17 mouse cellular contexts compared by ENCODE assay signal in genomic region chr16:32541338-32542179, GRCm38 (mm10). TPM values are rescaled to one million over a fixed set of nuclear protein-coding genes. Genes with fewer than 3 reads are reported as not detected.
DNase-seq lines count a peak whose midpoint lies in the region; ATAC-seq lines count a peak whose summit lies in the region.
"Had no signal": no experiment of that assay in that cellular context is flagged by ENCODE, and none has a peak within 500 bp of the region (broad histone marks: within the 10 kb centered on the region; RNA-seq: fewer than 3 reads in every experiment).

No protein-coding gene starts in this region.

- no peak overlapping the region for H3K9ac ChIP-seq in kidney, embryonic 15.5 days
- no peak overlapping the region for H3K9ac ChIP-seq in intestine, embryonic 16.5 days (ENCODE audit: low read depth, low read length)
- H3K9ac ChIP-seq in midbrain, embryonic 14.5 days (replicated peaks; ENCODE audit: low read length) = no peak overlapping the region
- H3K9ac ChIP-seq: forebrain, embryonic 12.5 days; hindbrain, embryonic 13.5 days; limb, embryonic 15.5 days; neural tube, embryonic 13.5 days had no signal

- WGBS in kidney, embryonic 15.5 days = 86% methylated on average over 6 of the region's 6 CpGs
- 80% methylated on average over 6 of the region's 6 CpGs for WGBS in intestine, embryonic 16.5 days
- WGBS in midbrain, embryonic 14.5 days = 93% methylated on average over 6 of the region's 6 CpGs

- H3K4me1 ChIP-seq in kidney, embryonic 15.5 days = peaks cover 7% of the 10 kb centered on the region
- H3K4me1 ChIP-seq in intestine, embryonic 16.5 days (ENCODE audit: control insufficient read depth, insufficient read depth, low read length) = peaks cover 19% of the 10 kb centered on the region
- no peaks in the 10 kb centered on the region for H3K4me1 ChIP-seq in midbrain, embryonic 14.5 days (ENCODE audit: control insufficient read depth, insufficient read depth, low read length)
- H3K4me1 ChIP-seq: hindbrain, embryonic 13.5 days; limb, embryonic 15.5 days; neural tube, embryonic 13.5 days had no signal

- peak; percentile 49 for DNase-seq in kidney, adult 9 months
- DNase-seq in adrenal gland, postnatal 36 days = peak; percentile 35 to 52
- DNase-seq in ovary, postnatal 36 days (ENCODE audit: low spot score) = no peak
- DNase-seq in cerebellum, adult 11 months = no peak
- no peak for DNase-seq in midbrain, embryonic 14.5 days
- DNase-seq: cerebellum, adult 2 months; gastrocnemius, postnatal 36 days had no signal

- H3K27me3 ChIP-seq in kidney, embryonic 15.5 days = no peaks in the 10 kb centered on the region
- H3K27me3 ChIP-seq in intestine, embryonic 16.5 days (replicated peaks; ENCODE audit: control insufficient read depth, insufficient read depth, low read length) = no peaks in the 10 kb centered on the region
- H3K27me3 ChIP-seq in midbrain, embryonic 14.5 days (ENCODE audit: control insufficient read depth, insufficient read depth, low read length) = no peaks in the 10 kb centered on the region
- H3K27me3 ChIP-seq: forebrain, embryonic 12.5 days; hindbrain, embryonic 13.5 days; limb, embryonic 15.5 days; neural tube, embryonic 13.5 days had no signal

- H3K36me3 ChIP-seq in kidney, embryonic 15.5 days = no peaks in the 10 kb centered on the region
- H3K36me3 ChIP-seq in intestine, embryonic 16.5 days (ENCODE audit: control insufficient read depth, insufficient read depth, low read length) = no peaks in the 10 kb centered on the region
- H3K36me3 ChIP-seq in midbrain, embryonic 14.5 days (ENCODE audit: control insufficient read depth, insufficient read depth, low read length) = no peaks in the 10 kb centered on the region
- H3K36me3 ChIP-seq: forebrain, embryonic 12.5 days; hindbrain, embryonic 13.5 days; limb, embryonic 15.5 days; neural tube, embryonic 13.5 days had no signal

- no peak for ATAC-seq in kidney, embryonic 15.5 days (replicated peaks; ENCODE audit: low FRiP score)
- ATAC-seq in intestine, embryonic 16.5 days = peak; percentile 66
- 0 out of 2 replicates have a peak, but pooled peaks have one; percentile 64 for ATAC-seq in megakaryocyte-erythroid progenitor cell, adult 5-6 weeks (replicated peaks; ENCODE audit: low FRiP score, low TSS enrichment, poor library complexity, severe bottlenecking)
- ATAC-seq in midbrain, embryonic 14.5 days (ENCODE audit: low FRiP score, low TSS enrichment) = no peak

- no peak overlapping the region for H3K27ac ChIP-seq in kidney, embryonic 15.5 days
- H3K27ac ChIP-seq in intestine, embryonic 16.5 days (ENCODE audit: low read length) = peak overlapping the region; percentile 58
- no peak overlapping the region for H3K27ac ChIP-seq in midbrain, embryonic 14.5 days (replicated peaks; ENCODE audit: low read depth, low read length)
- H3K27ac ChIP-seq: forebrain, embryonic 12.5 days; hindbrain, embryonic 13.5 days; layer of hippocampus, adult 2 months; limb, embryonic 15.5 days; neural tube, embryonic 13.5 days had no signal

- H3K9me3 ChIP-seq in kidney, embryonic 15.5 days (replicated peaks) = no peaks in the 10 kb centered on the region
- H3K9me3 ChIP-seq in intestine, embryonic 16.5 days (ENCODE audit: control insufficient read depth, low read length) = no peaks in the 10 kb centered on the region
- no peaks in the 10 kb centered on the region for H3K9me3 ChIP-seq in midbrain, embryonic 14.5 days (ENCODE audit: control insufficient read depth, low read length)
- H3K9me3 ChIP-seq: forebrain, embryonic 12.5 days; hindbrain, embryonic 13.5 days; limb, embryonic 15.5 days; neural tube, embryonic 13.5 days had no signal

- no peak overlapping the region for H3K4me3 ChIP-seq in kidney, embryonic 15.5 days (replicated peaks)
- H3K4me3 ChIP-seq in intestine, embryonic 16.5 days (ENCODE audit: low read length) = no peak overlapping the region
- no peak overlapping the region for H3K4me3 ChIP-seq in midbrain, embryonic 14.5 days (replicated peaks; ENCODE audit: low read depth, low read length)
- H3K4me3 ChIP-seq: forebrain, embryonic 12.5 days; hindbrain, embryonic 13.5 days; layer of hippocampus, adult 2 months; limb, embryonic 15.5 days; neural tube, embryonic 13.5 days had no signal

- no peak overlapping the region for H3K4me2 ChIP-seq in kidney, embryonic 15.5 days
- H3K4me2 ChIP-seq in intestine, embryonic 16.5 days (ENCODE audit: low read depth, low read length) = no peak overlapping the region
- no peak overlapping the region for H3K4me2 ChIP-seq in midbrain, embryonic 14.5 days (ENCODE audit: low read length)
- H3K4me2 ChIP-seq: forebrain, embryonic 12.5 days; hindbrain, embryonic 13.5 days; limb, embryonic 15.5 days; midbrain, embryonic 11.5 days; neural tube, embryonic 13.5 days had no signal

RNA-seq across cellular contexts. Expression of gene Zdhhc19, which starts 45.5 kb away (rescaled TPM):
- polyA plus RNA-seq in kidney, embryonic 15.5 days (2015; fragmentation: Nextera tagmentation; extraction: Ambion mirVana) = not detected in 2 replicates
- not detected for total RNA-seq in adrenal gland, postnatal 36 days (2021)
- 2.1 and 3.0 TPM in 2 replicates for polyA plus RNA-seq in intestine, embryonic 16.5 days (2015; fragmentation: Nextera tagmentation; extraction: Ambion mirVana)
- 1.2 TPM in 1 of 2 replicates, not detected in the other for total RNA-seq in megakaryocyte-erythroid progenitor cell, adult 5-6 weeks (2014; fragmentation: Nextera tagmentation)
- total RNA-seq in megakaryocyte-erythroid progenitor cell, adult 5-6 weeks (2017) = not detected in 2 replicates
- not detected in 2 replicates for polyA plus RNA-seq in midbrain, embryonic 14.5 days (2014; fragmentation: Nextera tagmentation; extraction: Ambion mirVana)
- total RNA-seq: gastrocnemius, postnatal 36 days; layer of hippocampus, adult 2 months had no signal
- polyA plus RNA-seq: cerebellum, adult 2 months; forebrain, embryonic 12.5 days; hindbrain, embryonic 13.5 days; limb, embryonic 15.5 days; midbrain, embryonic 11.5 days; neural tube, embryonic 13.5 days; urinary bladder, adult 2 months had no signal

RNA-seq across cellular contexts. Expression of gene Slc51a, which starts 53.9 kb away (rescaled TPM):
- polyA plus RNA-seq in kidney, embryonic 15.5 days (2015; fragmentation: Nextera tagmentation; extraction: Ambion mirVana) = 2.1 and 2.2 TPM in 2 replicates
- total RNA-seq in adrenal gland, postnatal 36 days (2021) = under 1 TPM in 1 of 2 experiments, not detected in 1; 0.36 TPM
- 157 and 177 TPM in 2 replicates for polyA plus RNA-seq in intestine, embryonic 16.5 days (2015; fragmentation: Nextera tagmentation; extraction: Ambion mirVana)
- total RNA-seq in megakaryocyte-erythroid progenitor cell, adult 5-6 weeks (2014; fragmentation: Nextera tagmentation) = 2.7 TPM in 1 of 2 replicates, not detected in the other
- total RNA-seq in megakaryocyte-erythroid progenitor cell, adult 5-6 weeks (2017) = 0.53 and 1.3 TPM in 2 replicates
- 0.16 TPM in 1 of 2 replicates, not detected in the other for polyA plus RNA-seq in midbrain, embryonic 14.5 days (2014; fragmentation: Nextera tagmentation; extraction: Ambion mirVana)
- total RNA-seq: gastrocnemius, postnatal 36 days; layer of hippocampus, adult 2 months had no signal
- polyA plus RNA-seq: neural tube, embryonic 13.5 days; urinary bladder, adult 2 months had no signal

Comparison
In these comparisons a context has a peak if more than half of its experiments do, and no peak if none do; other contexts are left out.
1. DNase-seq: peak in kidney, adult 9 months (single experiment) and adrenal gland, postnatal 36 days (2 of 2); none in ovary, postnatal 36 days (single experiment), cerebellum, adult 11 months (single experiment) and midbrain, embryonic 14.5 days (single experiment).
2. ATAC-seq: peak in intestine, embryonic 16.5 days (single experiment) and megakaryocyte-erythroid progenitor cell, adult 5-6 weeks (single experiment); none in kidney, embryonic 15.5 days (single experiment) and midbrain, embryonic 14.5 days (single experiment).
3. RNA of gene Slc51a, which starts 53.9 kb away (polyA plus RNA-seq): 157 to 177 TPM in intestine, embryonic 16.5 days; 2.1 to 2.2 TPM in kidney, embryonic 15.5 days and 0.16 TPM in midbrain, embryonic 14.5 days; every median in the first group is over 10 times any median in the second.